Mouse (Mus musculus): ENCODE results near the gene Slc2a10.
A peak's percentile ranks its signal among the peaks of the same experiment; 100 is the strongest.
"Not testable (repeated sequence)": the region's sequence is repeated elsewhere in the genome, so short reads cannot be mapped to it uniquely, and the experiment has no call there.

Slc2a10 gene

DNA sequence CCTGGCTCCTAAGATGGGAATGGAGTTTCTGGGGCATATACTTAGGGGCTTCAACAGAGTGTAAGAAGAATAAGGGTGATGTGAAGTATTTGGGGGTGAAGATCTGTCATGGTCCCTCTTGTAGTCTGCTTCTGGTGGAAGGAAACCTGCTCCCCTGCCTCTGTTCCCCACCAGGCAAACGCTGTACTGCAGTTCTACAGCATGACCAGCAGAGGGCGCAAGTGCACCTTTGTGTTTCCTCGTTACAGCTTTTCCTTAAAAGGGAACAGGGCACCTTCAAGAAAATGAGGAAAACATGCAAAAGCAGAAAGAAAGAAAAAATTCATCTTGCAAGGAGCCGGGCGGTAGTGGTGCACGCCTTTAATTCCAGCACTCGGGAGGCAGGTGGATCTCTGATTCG lies 25.5 kb downstream of the Slc2a10 start:
- DNase-seq (ENCODE audit: low read depth, low spot score) = peak; percentile 63
- H3K36me3 ChIP-seq (ENCODE audit: control insufficient read depth, insufficient read depth, low read length, poor library complexity, severe bottlenecking) = no peaks in the 10 kb centered on the region

DNA sequence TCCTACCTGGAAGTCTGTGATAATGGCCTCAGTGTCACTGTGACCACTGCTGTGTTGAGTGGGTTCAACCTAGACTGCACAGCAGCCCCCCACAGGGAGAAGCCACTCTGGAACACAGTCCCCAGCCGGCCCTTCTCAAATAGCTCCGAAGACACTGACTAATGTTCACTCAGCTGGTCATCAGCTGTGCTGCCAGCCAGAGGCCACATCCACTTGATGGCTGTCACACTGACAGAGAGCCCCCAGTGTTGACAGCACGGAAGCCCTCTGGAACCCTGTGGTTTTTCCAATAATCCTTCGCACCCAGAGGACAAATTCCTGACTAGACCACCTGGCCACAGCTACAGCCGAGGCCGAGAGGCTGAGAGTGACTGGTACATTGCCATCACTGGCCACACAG lies 30.2 kb downstream of the Slc2a10 start:
- H3K27me3 ChIP-seq (ENCODE audit: control insufficient read depth, insufficient read depth, low read length, poor library complexity, severe bottlenecking) = no peaks in the 10 kb centered on the region
- no peaks in the 10 kb centered on the region for H3K36me3 ChIP-seq (ENCODE audit: control insufficient read depth, insufficient read depth, low read length, poor library complexity, severe bottlenecking)
- no peak for DNase-seq (ENCODE audit: low read depth, low spot score)

More for the DNA sequence above, 25.5 kb downstream of the Slc2a10 start:
- no peaks in the 10 kb centered on the region for H3K27me3 ChIP-seq (ENCODE audit: control insufficient read depth, insufficient read depth, low read length, poor library complexity, severe bottlenecking)

DNA sequence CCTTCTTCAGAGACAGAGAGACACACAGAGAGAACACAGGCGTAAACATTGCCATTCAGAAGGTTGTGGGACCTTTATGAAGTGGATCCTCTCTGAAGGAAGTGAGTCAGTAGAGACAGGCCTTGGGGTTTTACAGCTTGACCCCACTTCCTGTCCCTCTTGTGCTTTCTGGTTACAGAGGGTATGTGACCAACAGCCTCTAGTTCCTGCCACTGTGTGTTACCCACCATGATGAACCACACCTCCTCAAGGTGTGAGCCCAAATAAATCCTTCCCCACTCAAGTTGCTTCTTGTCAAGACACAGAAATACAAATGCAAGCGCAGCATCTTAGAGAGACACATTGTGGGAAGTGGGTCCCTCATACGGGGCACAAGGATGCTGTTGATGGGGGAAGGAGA lies 37.4 kb downstream of the Slc2a10 start:
- H3K36me3 ChIP-seq (ENCODE audit: control insufficient read depth, insufficient read depth, low read length, poor library complexity, severe bottlenecking) = no peaks in the 10 kb centered on the region
- H3K27me3 ChIP-seq (ENCODE audit: control insufficient read depth, insufficient read depth, low read length, poor library complexity, severe bottlenecking) = no peaks in the 10 kb centered on the region
- DNase-seq (ENCODE audit: low read depth, low spot score) = peak; percentile 3

DNA sequence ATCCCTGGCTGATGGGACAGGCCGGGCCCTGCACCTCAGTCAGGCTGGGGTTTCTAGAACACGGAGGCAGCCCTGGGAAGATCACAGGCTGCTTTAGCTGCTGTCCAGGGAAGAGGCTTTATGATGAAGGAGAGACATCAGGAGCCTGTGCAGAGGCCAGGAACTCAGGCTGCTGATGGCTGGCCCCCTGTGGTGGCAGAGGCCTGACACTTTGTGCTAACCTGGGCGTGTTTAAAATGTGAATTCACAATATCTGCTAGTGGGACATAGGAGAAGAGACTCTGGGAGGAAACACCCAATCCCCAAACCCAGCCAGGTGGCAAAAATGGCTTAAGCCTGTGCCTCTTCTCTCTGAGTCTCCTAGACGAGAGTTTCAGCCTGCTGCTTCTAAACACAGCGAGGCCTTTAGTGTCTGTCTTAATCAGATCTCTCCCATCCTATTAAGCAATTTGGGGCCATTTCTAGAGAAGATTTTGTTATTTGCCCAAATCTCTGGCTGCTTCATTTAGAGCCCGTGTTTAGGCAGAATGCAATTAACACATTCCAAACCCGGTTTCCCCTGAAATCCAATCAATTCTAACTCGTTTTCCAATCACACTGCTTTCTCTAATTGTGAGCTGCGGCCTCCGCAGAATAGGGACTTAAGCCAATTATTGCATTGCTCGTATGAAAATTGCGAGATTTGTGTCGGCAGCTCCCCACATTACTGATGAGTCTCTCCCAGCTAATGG lies 39.5 kb downstream of the Slc2a10 start:
- Histone ChIP-seq H3K36me3 (ENCODE audit: control insufficient read depth, insufficient read depth, low read length, poor library complexity, severe bottlenecking) (no peaks in the 10 kb centered on the region), H3K27me3 (ENCODE audit: control insufficient read depth, insufficient read depth, low read length, poor library complexity, severe bottlenecking) (no peaks in the 10 kb centered on the region)
- DNase-seq (ENCODE audit: low read depth, low spot score) = no peak

- H3K27me3 ChIP-seq (ENCODE audit: control insufficient read depth, insufficient read depth, low read length, poor library complexity, severe bottlenecking) = no peaks in the 10 kb centered on the region
- DNase-seq (ENCODE audit: low read depth, low spot score) = no peak
- no peaks in the 10 kb centered on the region for H3K36me3 ChIP-seq (ENCODE audit: control insufficient read depth, insufficient read depth, low read length, poor library complexity, severe bottlenecking)
Observed at GRCm38 (mm10) chr2:165543670-165544016, 40.1 kb downstream of the Slc2a10 start.

DNA sequence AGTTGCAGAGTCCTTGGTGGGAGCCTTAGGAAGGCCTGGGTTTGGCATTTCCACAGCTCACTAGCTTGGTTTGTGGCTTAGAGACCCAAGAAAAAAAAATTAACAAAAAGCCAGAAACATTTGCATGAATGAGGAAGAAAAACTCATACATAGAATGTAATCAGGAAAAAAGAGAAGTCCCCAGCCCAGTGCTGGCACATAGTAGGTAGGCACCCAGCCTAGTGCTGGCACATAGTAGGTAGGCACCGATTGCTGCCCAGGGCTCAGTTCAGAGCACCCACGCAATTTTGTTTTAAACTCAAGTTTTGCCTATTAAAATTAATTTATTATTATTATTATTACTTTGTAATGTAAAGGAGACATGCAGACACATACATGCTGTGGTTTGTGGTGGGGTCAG lies 42.1 kb downstream of the Slc2a10 start:
- H3K27me3 ChIP-seq (ENCODE audit: control insufficient read depth, insufficient read depth, low read length, poor library complexity, severe bottlenecking) = peaks cover under 1% of the 10 kb centered on the region; the same call in 1 of the 2 replicates
- DNase-seq (ENCODE audit: low read depth, low spot score) = no peak
- no peaks in the 10 kb centered on the region for H3K36me3 ChIP-seq (ENCODE audit: control insufficient read depth, insufficient read depth, low read length, poor library complexity, severe bottlenecking)

DNA sequence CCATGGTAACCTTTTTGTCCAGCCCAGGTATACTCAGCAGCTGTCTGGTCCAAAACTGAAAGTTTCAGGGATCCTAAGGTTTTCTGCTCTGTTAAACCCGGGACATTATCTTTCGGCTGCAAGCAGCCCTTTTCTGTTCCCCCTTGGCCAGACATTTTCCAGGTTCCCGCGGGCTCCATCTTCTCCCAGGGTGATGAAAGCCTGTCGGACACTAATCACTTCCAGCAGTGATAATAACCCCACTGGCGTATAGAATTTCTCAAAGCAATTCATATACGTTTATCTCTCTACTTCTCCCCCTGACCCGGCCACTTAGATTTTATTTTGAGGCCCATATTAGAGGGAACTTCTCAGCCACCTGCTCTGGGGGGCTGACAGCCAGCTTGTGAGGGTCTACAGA lies 42.8 kb downstream of the Slc2a10 start:
- Histone ChIP-seq H3K36me3 (ENCODE audit: control insufficient read depth, insufficient read depth, low read length, poor library complexity, severe bottlenecking) (no peaks in the 10 kb centered on the region), H3K27me3 (ENCODE audit: control insufficient read depth, insufficient read depth, low read length, poor library complexity, severe bottlenecking) (peaks cover 1% of the 10 kb centered on the region; the same call in 1 of the 2 replicates)
- no peak for DNase-seq (ENCODE audit: low read depth, low spot score)

DNA sequence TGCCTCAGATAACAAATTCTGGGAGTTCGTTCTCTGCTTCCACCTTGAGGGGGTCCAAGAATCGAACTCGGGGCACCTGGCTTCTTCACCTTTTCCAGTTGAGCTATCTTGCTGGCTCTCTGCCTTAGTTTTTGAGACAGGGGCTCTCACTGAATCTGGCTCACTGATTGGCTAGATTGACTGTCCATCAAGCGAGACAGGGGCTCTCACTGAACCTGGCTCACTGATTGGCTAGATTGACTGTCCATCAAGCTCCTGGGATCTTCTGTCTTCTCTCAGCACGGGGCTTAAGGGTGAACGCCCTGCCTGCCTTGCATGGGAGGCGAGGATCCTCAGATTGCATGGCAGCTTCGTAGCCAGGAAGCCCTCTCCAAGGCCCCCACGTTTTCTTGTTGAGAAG lies 43.8 kb downstream of the Slc2a10 start:
- DNase-seq (ENCODE audit: low read depth, low spot score) = peak; percentile 23

GRCm38 (mm10) chr2:165548627-165549026 lies 45.0 kb downstream of the Slc2a10 start:
- no peak for DNase-seq (ENCODE audit: low read depth, low spot score)
- Histone ChIP-seq H3K36me3 (ENCODE audit: control insufficient read depth, insufficient read depth, low read length, poor library complexity, severe bottlenecking) (no peaks in the 10 kb centered on the region), H3K27me3 (ENCODE audit: control insufficient read depth, insufficient read depth, low read length, poor library complexity, severe bottlenecking) (peaks cover 1% of the 10 kb centered on the region; the same call in 1 of the 2 replicates)

More for the DNA sequence above, 43.8 kb downstream of the Slc2a10 start:
- peaks cover 1% of the 10 kb centered on the region; the same call in 1 of the 2 replicates for H3K27me3 ChIP-seq (ENCODE audit: control insufficient read depth, insufficient read depth, low read length, poor library complexity, severe bottlenecking)
- H3K36me3 ChIP-seq (ENCODE audit: control insufficient read depth, insufficient read depth, low read length, poor library complexity, severe bottlenecking) = no peaks in the 10 kb centered on the region

DNA sequence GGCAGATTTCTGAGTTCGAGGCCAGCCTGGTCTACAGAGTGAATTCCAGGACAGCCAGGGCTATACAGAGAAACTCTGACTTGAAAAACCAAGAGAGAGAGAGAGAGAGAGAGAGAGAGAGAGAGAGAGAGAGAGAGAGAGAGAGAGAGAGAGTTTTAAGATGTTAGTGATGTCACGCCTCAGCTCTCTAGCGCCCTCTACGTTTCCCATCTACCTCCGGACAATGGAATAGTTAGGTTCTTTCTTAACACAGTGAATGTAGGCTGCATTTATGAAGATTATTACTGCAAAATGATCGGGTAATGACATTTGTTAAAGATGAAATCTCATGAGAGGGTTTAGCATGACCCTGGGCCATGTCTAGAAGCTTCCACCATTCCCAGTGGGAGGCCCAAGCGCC lies 46.8 kb downstream of the Slc2a10 start:
- peak; percentile 15 for DNase-seq (ENCODE audit: low read depth, low spot score)
- H3K36me3 ChIP-seq (ENCODE audit: control insufficient read depth, insufficient read depth, low read length, poor library complexity, severe bottlenecking); H3K27me3 ChIP-seq (ENCODE audit: control insufficient read depth, insufficient read depth, low read length, poor library complexity, severe bottlenecking): not testable (repeated sequence)

DNA sequence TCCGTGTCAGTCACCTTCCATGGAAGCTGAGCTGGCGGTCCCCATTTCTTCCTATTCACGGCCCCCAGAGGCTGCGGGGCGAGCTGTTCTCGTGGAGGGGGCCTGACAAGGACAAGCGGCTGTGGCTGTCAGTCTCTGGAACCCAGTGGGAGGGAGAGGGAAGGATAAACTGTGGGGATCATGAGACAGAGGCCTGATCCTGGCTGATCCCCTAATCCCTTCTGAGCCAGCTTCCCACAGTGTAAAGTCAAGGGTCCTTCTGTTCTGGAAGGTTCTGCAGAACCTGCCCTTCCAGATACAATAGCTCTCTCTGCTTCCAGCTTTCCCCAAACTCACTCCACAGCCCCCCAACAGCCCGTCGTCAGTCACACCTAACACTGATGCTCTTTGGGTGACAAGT lies 50.5 kb downstream of the Slc2a10 start:
- Histone ChIP-seq H3K27me3 (ENCODE audit: control insufficient read depth, insufficient read depth, low read length, poor library complexity, severe bottlenecking) (peaks cover 1% of the 10 kb centered on the region; the same call in 1 of the 2 replicates), H3K36me3 (ENCODE audit: control insufficient read depth, insufficient read depth, low read length, poor library complexity, severe bottlenecking) (no peaks in the 10 kb centered on the region)
- DNase-seq (ENCODE audit: low read depth, low spot score) = no peak

- no peaks in the 10 kb centered on the region for H3K27me3 ChIP-seq (ENCODE audit: control insufficient read depth, insufficient read depth, low read length, poor library complexity, severe bottlenecking)
- H3K36me3 ChIP-seq (ENCODE audit: control insufficient read depth, insufficient read depth, low read length, poor library complexity, severe bottlenecking) = no peaks in the 10 kb centered on the region
- DNase-seq (ENCODE audit: low read depth, low spot score) = no peak
Observed at GRCm38 (mm10) chr2:165557278-165557677, 53.7 kb downstream of the Slc2a10 start.

DNA sequence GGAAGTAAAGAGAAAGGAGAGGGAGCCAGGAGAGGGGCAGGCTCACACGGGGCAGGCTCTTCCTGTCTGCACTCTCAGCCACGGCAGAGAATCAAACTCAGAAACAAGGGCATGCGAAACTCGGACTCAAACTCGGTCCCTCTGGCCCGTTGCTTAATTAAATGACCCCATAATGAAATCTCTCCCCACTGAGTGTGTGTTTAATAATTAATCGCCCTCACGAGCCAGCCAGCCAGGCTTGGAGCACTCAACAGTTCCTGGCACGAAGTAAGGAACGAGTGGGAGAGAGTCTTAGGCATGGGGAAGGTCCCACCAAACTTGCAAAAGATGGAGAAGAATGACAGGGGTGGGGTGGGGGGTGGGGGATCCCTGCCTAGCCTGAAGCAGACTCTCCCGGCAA lies 55.3 kb downstream of the Slc2a10 start:
- Histone ChIP-seq H3K27me3 (ENCODE audit: control insufficient read depth, insufficient read depth, low read length, poor library complexity, severe bottlenecking) (0 out of 2 replicates have a peak, but pooled peaks cover 2% of the 10 kb centered on the region), H3K36me3 (ENCODE audit: control insufficient read depth, insufficient read depth, low read length, poor library complexity, severe bottlenecking) (no peaks in the 10 kb centered on the region)
- no peak for DNase-seq (ENCODE audit: low read depth, low spot score)

GRCm38 (mm10) chr2:165559506-165560235 lies 56.1 kb downstream of the Slc2a10 start:
- no peaks in the 10 kb centered on the region for H3K36me3 ChIP-seq (ENCODE audit: control insufficient read depth, insufficient read depth, low read length, poor library complexity, severe bottlenecking)
- no peak for DNase-seq (ENCODE audit: low read depth, low spot score)
- 0 out of 2 replicates have a peak, but pooled peaks cover 2% of the 10 kb centered on the region for H3K27me3 ChIP-seq (ENCODE audit: control insufficient read depth, insufficient read depth, low read length, poor library complexity, severe bottlenecking)

GRCm38 (mm10) chr2:165561861-165562260 lies 58.3 kb downstream of the Slc2a10 start:
- no peak for DNase-seq (ENCODE audit: low read depth, low spot score)
- Histone ChIP-seq H3K36me3 (ENCODE audit: control insufficient read depth, insufficient read depth, low read length, poor library complexity, severe bottlenecking) (no peaks in the 10 kb centered on the region), H3K27me3 (ENCODE audit: control insufficient read depth, insufficient read depth, low read length, poor library complexity, severe bottlenecking) (0 out of 2 replicates have a peak, but pooled peaks cover 2% of the 10 kb centered on the region)

Data from splenic B cell, adult 2 months (primary cell).